Mouse (Mus musculus): ENCODE measurements around the gene Panx2. TPM values are rescaled to one million over a fixed set of nuclear protein-coding genes. Genes with fewer than 3 reads are reported as not detected.

Panx2 gene
- total and polyA plus RNA-seq, 2 experiments = not detected

DNA sequence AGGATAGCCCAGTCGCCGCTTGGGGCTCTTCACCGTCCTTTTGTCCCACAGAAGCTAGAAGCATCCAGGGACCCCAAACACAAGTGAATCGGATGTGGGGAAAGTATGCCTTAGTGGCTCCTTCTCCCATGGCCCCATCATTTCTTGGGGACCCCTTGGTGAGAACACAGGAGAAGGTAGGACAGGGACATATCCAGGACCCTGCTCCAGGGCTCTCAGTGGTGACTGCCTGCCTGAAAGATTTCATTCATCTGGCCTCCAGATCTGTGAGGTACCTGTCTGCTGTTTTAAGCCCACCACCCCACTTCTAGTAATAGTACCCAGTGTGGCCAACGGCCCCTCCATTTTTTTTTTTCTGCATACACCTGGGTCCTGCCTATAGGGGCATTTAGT lies 3.0 kb downstream of the Panx2 start:
- WGBS = 75% methylated on average over 5 of the region's 5 CpGs

GRCm38 (mm10) chr15:89063001-89063400 lies 3.5 kb downstream of the Panx2 start:
- no peak for TF ChIP-seq POLR2A (IDR thresholded peaks at IDR 0.05; ENCODE audit: extremely low read depth, insufficient read depth, low read length)
- TF ChIP-seq CTCF (IDR thresholded peaks at IDR 0.05; ENCODE audit: low read depth, low read length) = no peak
- H3K27me3 ChIP-seq (ENCODE audit: control insufficient read depth, insufficient read depth, low read length) = peaks cover 18% of the 10 kb centered on the region
- H3K79me2 ChIP-seq (ENCODE audit: control insufficient read depth, insufficient read depth, low read length) = no peaks in the 10 kb centered on the region
- H3K4me1 ChIP-seq (ENCODE audit: control insufficient read depth, insufficient read depth, low read length) = peaks cover 2% of the 10 kb centered on the region; the same call in 1 of the 2 replicates
- no peak for DNase-seq (ENCODE audit: extremely low read depth, low read depth, low spot score)
- 78% methylated on average over 7 of the region's 7 CpGs for WGBS
- H3K9ac ChIP-seq (ENCODE audit: low read depth, low read length) = no peak overlapping the region
- no peak overlapping the region for H3K27ac ChIP-seq (replicated peaks; ENCODE audit: insufficient read depth, low read depth, low read length)
- no peaks in the 10 kb centered on the region for H3K36me3 ChIP-seq (ENCODE audit: control insufficient read depth, insufficient read depth, low read length)
- no peak overlapping the region for H3K4me3 ChIP-seq (ENCODE audit: insufficient read depth, low read depth, low read length)

More for the DNA sequence above, 3.0 kb downstream of the Panx2 start:
- Histone ChIP-seq H3K9ac (ENCODE audit: low read depth, low read length) (no peak overlapping the region), H3K27me3 (ENCODE audit: control insufficient read depth, insufficient read depth, low read length) (peaks cover 13% of the 10 kb centered on the region), H3K27ac (replicated peaks; ENCODE audit: insufficient read depth, low read depth, low read length) (no peak overlapping the region), H3K4me1 (ENCODE audit: control insufficient read depth, insufficient read depth, low read length) (peaks cover 2% of the 10 kb centered on the region; the same call in 1 of the 2 replicates), H3K36me3 (ENCODE audit: control insufficient read depth, insufficient read depth, low read length) (no peaks in the 10 kb centered on the region), H3K79me2 (ENCODE audit: control insufficient read depth, insufficient read depth, low read length) (no peaks in the 10 kb centered on the region), H3K4me3 (ENCODE audit: insufficient read depth, low read depth, low read length) (no peak overlapping the region)
- DNase-seq (ENCODE audit: extremely low read depth, low read depth, low spot score) = no peak
- TF ChIP-seq POLR2A (IDR thresholded peaks at IDR 0.05; ENCODE audit: extremely low read depth, insufficient read depth, low read length) = no peak
- TF ChIP-seq CTCF (IDR thresholded peaks at IDR 0.05; ENCODE audit: low read depth, low read length) = no peak

GRCm38 (mm10) chr15:89063536-89063935 lies 4.0 kb downstream of the Panx2 start:
- Histone ChIP-seq H3K4me3 (ENCODE audit: insufficient read depth, low read depth, low read length) (no peak overlapping the region), H3K27me3 (ENCODE audit: control insufficient read depth, insufficient read depth, low read length) (peaks cover 23% of the 10 kb centered on the region), H3K4me1 (ENCODE audit: control insufficient read depth, insufficient read depth, low read length) (peaks cover 2% of the 10 kb centered on the region; the same call in 1 of the 2 replicates), H3K36me3 (ENCODE audit: control insufficient read depth, insufficient read depth, low read length) (no peaks in the 10 kb centered on the region), H3K9ac (ENCODE audit: low read depth, low read length) (no peak overlapping the region), H3K79me2 (ENCODE audit: control insufficient read depth, insufficient read depth, low read length) (no peaks in the 10 kb centered on the region), H3K27ac (replicated peaks; ENCODE audit: insufficient read depth, low read depth, low read length) (no peak overlapping the region)
- TF ChIP-seq POLR2A (IDR thresholded peaks at IDR 0.05; ENCODE audit: extremely low read depth, insufficient read depth, low read length) (no peak), CTCF (IDR thresholded peaks at IDR 0.05; ENCODE audit: low read depth, low read length) (no peak)
- no peak for DNase-seq (ENCODE audit: extremely low read depth, low read depth, low spot score)
- WGBS = 85% methylated on average over 6 of the region's 6 CpGs

DNA sequence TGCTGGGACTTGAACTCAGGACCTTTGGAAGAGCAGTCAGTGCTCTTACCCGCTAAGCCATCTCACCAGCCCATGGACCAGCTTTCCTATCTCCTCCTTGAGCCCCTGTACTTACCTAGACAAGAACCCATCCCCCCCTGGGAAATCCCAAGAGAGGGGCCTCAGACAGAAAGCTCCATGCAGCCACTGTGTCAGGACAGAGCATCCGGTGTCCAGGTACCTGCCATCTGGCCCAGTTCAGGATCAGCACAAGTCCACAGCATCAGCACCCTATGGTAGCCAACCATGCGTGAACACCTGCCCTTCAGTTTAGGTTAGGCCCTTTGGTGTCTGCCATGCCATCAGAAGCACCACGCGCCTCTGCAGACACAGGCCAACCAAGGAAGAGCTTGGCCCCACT lies 5.4 kb downstream of the Panx2 start:
- no peaks in the 10 kb centered on the region for H3K36me3 ChIP-seq (ENCODE audit: control insufficient read depth, insufficient read depth, low read length)
- TF ChIP-seq POLR2A (IDR thresholded peaks at IDR 0.05; ENCODE audit: extremely low read depth, insufficient read depth, low read length) (no peak), CTCF (IDR thresholded peaks at IDR 0.05; ENCODE audit: low read depth, low read length) (no peak)

GRCm38 (mm10) chr15:89067609-89068008 lies 8.1 kb downstream of the Panx2 start:
- 19% methylated on average over 35 of the region's 35 CpGs for WGBS
- H3K27ac ChIP-seq (replicated peaks; ENCODE audit: insufficient read depth, low read depth, low read length) = no peak overlapping the region
- no peak for TF ChIP-seq CTCF (IDR thresholded peaks at IDR 0.05; ENCODE audit: low read depth, low read length)
- no peak for TF ChIP-seq POLR2A (IDR thresholded peaks at IDR 0.05; ENCODE audit: extremely low read depth, insufficient read depth, low read length)
- H3K4me1 ChIP-seq (ENCODE audit: control insufficient read depth, insufficient read depth, low read length) = no peaks in the 10 kb centered on the region
- no peaks in the 10 kb centered on the region for H3K36me3 ChIP-seq (ENCODE audit: control insufficient read depth, insufficient read depth, low read length)
- no peaks in the 10 kb centered on the region for H3K79me2 ChIP-seq (ENCODE audit: control insufficient read depth, insufficient read depth, low read length)
- peaks cover 20% of the 10 kb centered on the region for H3K27me3 ChIP-seq (ENCODE audit: control insufficient read depth, insufficient read depth, low read length)
- no peak for DNase-seq (ENCODE audit: extremely low read depth, low read depth, low spot score)
- no peak overlapping the region for H3K4me3 ChIP-seq (ENCODE audit: insufficient read depth, low read depth, low read length)
- H3K9ac ChIP-seq (ENCODE audit: low read depth, low read length) = no peak overlapping the region

More for the DNA sequence above, 5.4 kb downstream of the Panx2 start:
- peaks cover 24% of the 10 kb centered on the region for H3K27me3 ChIP-seq (ENCODE audit: control insufficient read depth, insufficient read depth, low read length)
- 92% methylated on average over 5 of the region's 5 CpGs for WGBS
- H3K27ac ChIP-seq (replicated peaks; ENCODE audit: insufficient read depth, low read depth, low read length) = no peak overlapping the region
- DNase-seq (ENCODE audit: extremely low read depth, low read depth, low spot score) = no peak
- H3K79me2 ChIP-seq (ENCODE audit: control insufficient read depth, insufficient read depth, low read length) = no peaks in the 10 kb centered on the region
- H3K9ac ChIP-seq (ENCODE audit: low read depth, low read length) = no peak overlapping the region
- H3K4me3 ChIP-seq (ENCODE audit: insufficient read depth, low read depth, low read length) = no peak overlapping the region
- peaks cover 2% of the 10 kb centered on the region; the same call in 1 of the 2 replicates for H3K4me1 ChIP-seq (ENCODE audit: control insufficient read depth, insufficient read depth, low read length)

GRCm38 (mm10) chr15:89068226-89068625 lies 8.7 kb downstream of the Panx2 start:
- DNase-seq (ENCODE audit: extremely low read depth, low read depth, low spot score) = no peak
- Histone ChIP-seq H3K36me3 (ENCODE audit: control insufficient read depth, insufficient read depth, low read length) (no peaks in the 10 kb centered on the region), H3K27ac (replicated peaks; ENCODE audit: insufficient read depth, low read depth, low read length) (no peak overlapping the region), H3K9ac (ENCODE audit: low read depth, low read length) (no peak overlapping the region), H3K79me2 (ENCODE audit: control insufficient read depth, insufficient read depth, low read length) (no peaks in the 10 kb centered on the region), H3K27me3 (ENCODE audit: control insufficient read depth, insufficient read depth, low read length) (peaks cover 20% of the 10 kb centered on the region), H3K4me3 (ENCODE audit: insufficient read depth, low read depth, low read length) (no peak overlapping the region), H3K4me1 (ENCODE audit: control insufficient read depth, insufficient read depth, low read length) (no peaks in the 10 kb centered on the region)
- no peak for TF ChIP-seq CTCF (IDR thresholded peaks at IDR 0.05; ENCODE audit: low read depth, low read length)
- WGBS = 22% methylated on average over 26 of the region's 26 CpGs

Measured in liver, adult 2 months (tissue).